In the genomic region with DNA sequence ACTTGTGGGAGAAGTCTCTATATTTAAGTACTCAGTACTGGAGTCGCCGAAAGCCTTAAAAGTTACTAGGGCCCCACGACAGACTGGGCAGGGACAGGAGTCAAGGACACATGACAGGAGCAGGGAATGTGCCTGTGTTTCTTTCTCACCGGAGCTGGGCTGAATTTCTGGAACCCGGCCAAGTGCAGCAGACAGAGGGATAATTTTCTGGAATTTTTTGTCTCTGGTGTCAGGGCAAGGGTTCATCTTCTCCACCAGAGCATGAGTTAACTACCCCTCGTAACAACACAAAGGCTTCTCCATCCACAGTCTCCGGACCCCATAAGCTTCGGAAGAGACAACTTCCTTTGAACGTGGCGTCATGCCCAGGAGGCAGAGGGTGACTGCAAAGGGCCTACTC, we compare ENCODE assay signal across 12 mouse cellular contexts. TPM values are rescaled to one million over a fixed set of nuclear protein-coding genes. Genes with fewer than 3 reads are reported as not detected.
DNase-seq lines count a peak whose midpoint lies in the region; TF ChIP-seq lines count a peak whose summit lies in the region.
"Had no signal": no experiment of that assay in that cellular context is flagged by ENCODE, and none has a peak within 500 bp of the region (broad histone marks: within the 10 kb centered on the region; RNA-seq: fewer than 3 reads in every experiment).

No protein-coding gene starts in this region.

- H3K79me2 ChIP-seq in MEL (ENCODE audit: control insufficient read depth, insufficient read depth, low read length, poor library complexity), result no peaks in the 10 kb centered on the region

- H3K4me1 ChIP-seq in MEL (ENCODE audit: control insufficient read depth in 1 of 2, insufficient read depth in 2 of 2, low read length in 2 of 2), result peaks cover 0 to 19% of the 10 kb centered on the region in 2 experiments; a peak in 2 of 4 replicates

- no peak overlapping the region for H3K27ac ChIP-seq in MEL (ENCODE audit: control insufficient read depth, low read depth, low read length)

- no peaks in the 10 kb centered on the region for H3K9me3 ChIP-seq in MEL (replicated peaks; ENCODE audit: insufficient read depth, low read length)

- peak; percentile 34 for DNase-seq in gastrocnemius, postnatal 10 days
- no peak for DNase-seq in gastrocnemius, adult 18-20 months (ENCODE audit: low spot score)
- DNase-seq in MEL (ENCODE audit: low read depth, low spot score), result peak; percentile 37
- DNase-seq in cerebellum, postnatal 25 days, result peak; percentile 47 to 56
- peak; percentile 78 for DNase-seq in kidney, postnatal 10 days
- DNase-seq in right cerebral cortex, adult 2 months (ENCODE audit: low spot score in 2 of 2), result no peak
- DNase-seq in spleen, postnatal 36 days (ENCODE audit: low spot score in 2 of 2), result no peak
- no peak for DNase-seq in thymus, postnatal 0 days (ENCODE audit: low spot score)
- DNase-seq: right cerebral cortex, postnatal 25 days had no signal

- TF ChIP-seq EP300 in MEL (IDR thresholded peaks at IDR 0.05; ENCODE audit: low read depth in 1 of 2, low read length in 2 of 2), result no peak

- H3K27me3 ChIP-seq in MEL (ENCODE audit: control insufficient read depth in 1 of 2, insufficient read depth in 2 of 2, low read length in 2 of 2), result peaks cover 0 to 2% of the 10 kb centered on the region in 2 experiments; a peak in 2 of 4 replicates

- TF ChIP-seq CTCF in MEL (IDR thresholded peaks at IDR 0.05 in 2 of 3, conservative IDR thresholded peaks at IDR 0.05 in 1 of 3; ENCODE audit: control insufficient read depth in 1 of 3, insufficient read depth in 1 of 3, low read depth in 2 of 3, low read length in 3 of 3, poor library complexity in 1 of 3, severe bottlenecking in 1 of 3), result no peak

- peaks cover 0 to 11% of the 10 kb centered on the region in 2 experiments; a peak in 2 of 4 replicates for H3K36me3 ChIP-seq in MEL (ENCODE audit: control insufficient read depth in 1 of 2, insufficient read depth in 2 of 2, low read length in 2 of 2)

- no peak for TF ChIP-seq POLR2A in MEL (IDR thresholded peaks at IDR 0.05; ENCODE audit: control insufficient read depth in 1 of 2, insufficient read depth in 1 of 2, low read depth in 1 of 2, low read length in 2 of 2, poor library complexity in 1 of 2)

- peak overlapping the region; percentile 2; the same call in 1 of the 2 replicates for H3K9ac ChIP-seq in MEL (ENCODE audit: control insufficient read depth, low read depth, low read length, poor library complexity, severe bottlenecking)

- TF ChIP-seq RAD21 in MEL (IDR thresholded peaks at IDR 0.05; ENCODE audit: low read depth, low read length), result no peak

- H3K4me3 ChIP-seq in MEL (ENCODE audit: control insufficient read depth in 1 of 2, insufficient read depth in 1 of 2, low read depth in 2 of 2, low read length in 2 of 2), result peak overlapping the region in 1 of 2 experiments; percentile 15; a peak in 2 of 4 replicates
- H3K4me3 ChIP-seq: megakaryocyte, embryonic 14.5 days had no signal

TF ChIP-seq in MEL, 35 proteins besides CTCF, POLR2A, EP300 and RAD21:
- TF ChIP-seq GABPA (IDR thresholded peaks at IDR 0.05; ENCODE audit: low read depth, low read length) (no peak), GATA1 (IDR thresholded peaks at IDR 0.05; ENCODE audit: low read depth, low read length) (no peak), ELF1 (IDR thresholded peaks at IDR 0.05; ENCODE audit: low read depth, low read length) (no peak), MEF2A (IDR thresholded peaks at IDR 0.05; ENCODE audit: extremely low read depth, insufficient replicate concordance, low read depth, low read length, poor library complexity, severe bottlenecking) (no peak)

RNA-seq across cellular contexts. Expression of gene Slc7a8, which starts 4.7 kb away (rescaled TPM):
- 1 to 10 TPM; 5.7 to 7.5 TPM for total RNA-seq in gastrocnemius, postnatal 10 days (2021)
- 10 to 100 TPM; 10.7 to 24.4 TPM for total RNA-seq in gastrocnemius, adult 18-20 months (2021)
- 0.07 and 0.08 TPM in 2 replicates for total RNA-seq in MEL (2012; rRNA removed)
- polyA plus RNA-seq in MEL (2012; ENCODE audit: insufficient read depth in 1 of 2, insufficient read length in 2 of 2, low read depth in 1 of 2, low replicate concordance in 2 of 2, missing spikeins in 1 of 2), result under 1 TPM in 1 of 2 experiments, not detected in 1; 0.29 TPM
- polyA plus RNA-seq in thymus, postnatal 0 days (2015; fragmentation: Nextera tagmentation; extraction: Ambion mirVana), result 0.94 and 1.2 TPM in 2 replicates
- polyA plus RNA-seq: C2C12 had no signal

RNA-seq across cellular contexts. Expression of gene Rnf212b, which starts 27.5 kb away (rescaled TPM):
- total RNA-seq in gastrocnemius, postnatal 10 days (2021), result not detected
- total RNA-seq in gastrocnemius, adult 18-20 months (2021), result 1 to 10 TPM; 3.0 to 4.1 TPM
- total RNA-seq in MEL (2012; rRNA removed), result not detected in 2 replicates
- polyA plus RNA-seq in MEL (2012; ENCODE audit: insufficient read depth in 1 of 2, insufficient read length in 2 of 2, low read depth in 1 of 2, low replicate concordance in 2 of 2, missing spikeins in 1 of 2), result not detected
- polyA plus RNA-seq in thymus, postnatal 0 days (2015; fragmentation: Nextera tagmentation; extraction: Ambion mirVana), result not detected in 2 replicates
- total RNA-seq: layer of hippocampus, postnatal 14 days had no signal
- polyA plus RNA-seq: C2C12 had no signal

Comparison
In these comparisons a context has a peak if more than half of its experiments do, and no peak if none do; other contexts are left out.
1. DNase-seq: peak in gastrocnemius, postnatal 10 days (single experiment), MEL (single experiment), cerebellum, postnatal 25 days (2 of 2) and kidney, postnatal 10 days (single experiment); none in gastrocnemius, adult 18-20 months (single experiment), right cerebral cortex, adult 2 months (0 of 2), spleen, postnatal 36 days (0 of 2) and thymus, postnatal 0 days (single experiment).